Mouse (Mus musculus): ENCODE measurements around the gene Snph. TPM values are rescaled to one million over a fixed set of nuclear protein-coding genes. Genes with fewer than 3 reads are reported as not detected.
A peak's percentile ranks its signal among the peaks of the same experiment; 100 is the strongest.

Snph gene
- polyA plus RNA-seq, 2 experiments from 2014 or later, result 0.15 TPM; not detected in 1

DNA sequence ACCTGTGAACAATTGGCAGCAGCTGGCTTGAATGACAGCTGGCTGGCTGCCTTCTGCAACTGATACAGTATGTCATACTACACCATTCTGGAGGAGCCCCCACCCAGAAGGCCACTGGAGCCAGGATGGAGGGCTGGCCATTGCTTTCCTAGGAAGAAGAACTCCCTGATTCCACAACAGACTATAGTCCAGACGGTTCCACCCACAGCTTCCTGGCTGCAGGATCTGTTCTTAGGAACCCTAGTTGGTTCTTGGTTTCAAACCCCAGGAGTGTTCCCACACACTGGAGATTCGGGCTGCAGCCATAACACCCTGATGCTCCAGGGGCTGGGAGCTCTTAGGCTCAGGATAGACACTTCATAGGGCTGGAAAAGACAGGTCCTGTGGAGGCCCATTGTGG lies 34.3 kb downstream of the Snph start:
- ATAC-seq, result no peak

DNA sequence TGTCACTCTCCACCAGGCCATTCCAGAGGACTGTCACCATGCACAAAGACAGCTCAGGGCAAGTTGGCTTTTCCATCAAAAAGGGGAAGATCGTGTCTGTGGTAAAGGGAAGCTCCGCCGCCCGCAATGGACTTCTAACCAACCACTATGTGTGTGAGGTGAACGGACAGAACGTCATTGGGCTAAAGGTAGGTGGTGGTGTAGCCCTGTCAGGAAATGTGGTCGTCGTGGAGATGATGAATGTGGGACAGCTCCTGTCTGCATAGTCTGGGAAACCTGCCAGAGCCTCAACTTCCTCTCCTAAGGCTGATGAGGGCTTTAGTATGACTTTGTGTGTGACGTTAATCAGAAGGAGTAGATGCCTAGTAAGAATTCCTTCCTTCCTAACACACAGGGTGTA lies 45.1 kb downstream of the Snph start:
- no peak for ATAC-seq

DNA sequence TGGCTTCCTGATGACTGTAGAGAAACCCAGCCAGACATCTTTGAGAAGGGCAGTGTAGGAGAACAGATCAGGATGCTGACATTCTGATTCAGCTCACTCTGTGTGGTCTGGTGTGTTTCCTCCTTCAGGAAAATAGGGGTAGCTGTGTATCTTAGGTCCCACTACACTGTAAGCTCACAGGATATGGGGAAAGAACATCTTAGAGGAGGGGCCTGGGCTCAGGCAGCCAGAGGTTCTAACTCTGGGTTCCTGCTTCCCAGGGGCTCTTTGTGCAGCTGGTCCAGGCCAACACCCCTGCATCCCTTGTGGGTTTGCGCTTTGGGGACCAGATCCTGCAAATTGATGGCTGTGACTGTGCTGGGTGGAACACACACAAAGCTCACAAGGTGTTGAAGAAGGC lies 45.6 kb downstream of the Snph start:
- no peak for ATAC-seq

DNA sequence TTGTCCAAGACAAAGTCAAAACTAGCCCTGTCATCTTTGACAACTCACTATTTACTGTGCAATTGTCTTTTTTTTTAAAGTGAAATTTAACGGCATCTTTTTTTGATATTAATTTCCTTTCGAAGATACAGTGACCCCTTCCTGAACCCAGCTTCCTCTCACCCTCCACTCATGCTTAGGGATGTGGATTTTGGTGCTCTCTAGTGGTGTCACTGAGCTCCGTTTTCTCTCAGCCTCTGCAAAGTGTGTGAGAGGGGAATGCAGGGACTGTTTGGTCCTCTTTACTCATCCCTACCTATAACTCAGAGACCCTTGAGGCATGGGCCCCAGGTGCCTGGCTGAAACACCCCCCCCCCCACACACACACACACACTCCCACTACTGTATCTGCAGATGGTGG lies 46.5 kb downstream of the Snph start:
- ATAC-seq, result no peak

DNA sequence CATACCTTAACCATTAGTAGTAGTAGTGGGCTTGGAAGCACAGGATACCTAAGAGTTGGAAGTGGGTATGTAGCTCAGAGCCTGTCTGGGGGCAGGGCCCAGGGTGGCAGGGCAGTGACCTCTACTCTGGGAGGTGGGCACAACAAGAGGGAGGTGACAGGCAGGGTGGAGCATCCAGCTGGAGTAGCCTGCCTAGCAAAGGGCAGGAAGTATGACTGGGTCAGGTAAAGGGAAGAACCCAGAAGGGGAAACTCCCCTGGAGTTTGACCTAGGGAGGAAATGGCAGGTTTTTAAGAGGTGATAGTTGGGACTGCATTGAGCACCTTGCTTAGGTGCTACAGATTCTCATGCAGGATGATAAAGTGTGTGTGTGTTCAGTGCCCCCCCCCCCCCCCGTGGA lies 51.4 kb downstream of the Snph start:
- ATAC-seq, result peak; percentile 55

DNA sequence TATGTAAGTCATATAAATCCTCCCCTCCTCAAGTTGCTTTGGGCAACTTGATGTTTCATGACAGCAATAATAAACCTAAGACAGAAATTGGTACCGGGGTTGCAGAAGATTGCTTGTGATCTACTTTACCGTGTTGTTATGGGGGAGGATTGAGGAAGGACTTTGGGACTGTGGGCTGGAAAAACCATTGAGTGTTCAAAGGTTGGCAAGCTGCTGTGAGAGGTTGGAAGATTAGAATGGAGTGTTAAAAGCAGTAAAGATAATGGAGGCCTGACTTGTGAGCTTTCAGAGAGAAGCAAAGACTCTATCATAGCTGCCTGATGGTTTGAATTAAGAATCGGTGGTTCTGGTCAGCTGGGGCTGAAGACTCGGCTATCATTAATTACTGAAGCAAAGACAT lies 53.2 kb downstream of the Snph start:
- ATAC-seq, result no peak

DNA sequence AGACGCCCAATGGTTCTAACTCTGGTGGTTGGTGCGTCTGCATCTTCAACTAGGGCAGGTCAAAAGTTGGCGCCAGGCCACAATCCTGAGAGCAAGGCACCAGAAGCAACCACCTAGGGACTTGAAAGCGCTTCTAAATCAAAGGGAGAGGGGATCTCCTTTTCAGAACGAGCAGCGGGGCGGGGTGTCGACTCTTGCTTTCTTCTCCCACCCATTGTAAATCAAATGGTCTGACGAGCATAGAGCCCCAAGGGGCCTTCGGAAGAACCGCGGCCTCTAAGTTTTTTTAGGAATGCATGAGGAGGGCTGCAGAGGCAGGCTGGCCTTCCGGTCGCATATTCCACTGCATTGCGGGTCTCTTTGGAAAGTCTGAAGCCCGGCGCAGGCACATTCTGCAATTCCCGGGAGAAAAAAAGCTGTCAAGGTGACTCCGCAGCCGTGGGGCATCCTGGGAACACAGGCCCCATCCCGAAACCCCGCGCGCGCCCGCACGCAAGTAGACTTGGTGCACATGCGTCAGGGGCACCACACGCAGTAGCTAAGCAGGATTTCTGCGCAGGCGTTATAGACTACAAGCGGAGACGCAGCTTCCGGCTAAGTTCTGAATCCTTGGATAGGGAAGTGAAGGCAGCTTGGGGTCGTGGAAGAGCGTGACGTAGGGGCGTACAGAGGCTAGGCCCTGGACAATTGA lies 56.5 kb downstream of the Snph start:
- ATAC-seq, result peak; percentile 57

DNA sequence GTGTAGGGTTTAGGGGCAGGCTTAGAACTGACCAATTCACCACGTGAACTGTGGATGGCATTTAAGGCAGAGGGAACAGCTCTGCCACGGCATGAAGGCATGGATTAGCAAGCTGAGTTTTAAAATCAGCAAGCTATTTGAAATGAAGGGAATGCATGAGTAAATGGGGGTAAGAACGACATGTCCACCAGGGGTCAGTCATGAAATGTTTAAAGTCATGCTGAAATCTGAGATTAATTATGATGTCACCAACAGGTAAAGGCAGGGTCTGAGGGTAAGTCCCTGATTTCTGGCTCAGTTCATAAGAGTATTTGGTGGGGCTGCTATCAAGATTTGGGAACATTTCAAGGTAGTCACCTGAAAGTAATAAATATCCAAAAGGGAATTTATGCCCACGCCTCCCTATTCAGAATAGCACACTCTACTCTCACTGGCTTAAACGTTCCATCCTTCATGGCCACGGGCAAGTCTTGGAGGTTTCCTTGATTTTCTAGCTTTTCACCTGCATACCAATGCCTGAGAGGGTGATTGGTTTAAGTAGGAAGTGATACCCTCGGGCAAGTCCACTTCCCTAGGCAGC lies 57.2 kb downstream of the Snph start:
- ATAC-seq, result no peak

DNA sequence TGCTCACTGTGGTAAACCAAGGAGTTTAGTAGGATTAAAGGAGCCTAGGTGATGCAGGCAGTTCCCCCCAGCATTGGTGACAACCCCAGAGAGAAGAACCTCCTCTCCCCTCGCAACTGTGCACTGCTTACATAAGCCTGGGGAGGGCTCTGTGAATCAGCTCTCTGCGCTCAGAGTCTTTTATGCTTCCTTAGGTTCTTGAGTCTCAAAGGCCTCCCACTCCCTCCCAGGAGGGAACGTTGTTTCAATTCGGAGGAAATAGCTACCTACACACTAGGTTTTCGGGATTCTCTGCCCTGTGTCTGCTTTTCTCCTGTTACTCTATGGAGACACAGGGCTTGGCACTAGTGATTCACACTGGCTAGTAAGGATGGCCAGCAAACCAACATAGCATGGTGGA lies 57.8 kb downstream of the Snph start:
- no peak for ATAC-seq

DNA sequence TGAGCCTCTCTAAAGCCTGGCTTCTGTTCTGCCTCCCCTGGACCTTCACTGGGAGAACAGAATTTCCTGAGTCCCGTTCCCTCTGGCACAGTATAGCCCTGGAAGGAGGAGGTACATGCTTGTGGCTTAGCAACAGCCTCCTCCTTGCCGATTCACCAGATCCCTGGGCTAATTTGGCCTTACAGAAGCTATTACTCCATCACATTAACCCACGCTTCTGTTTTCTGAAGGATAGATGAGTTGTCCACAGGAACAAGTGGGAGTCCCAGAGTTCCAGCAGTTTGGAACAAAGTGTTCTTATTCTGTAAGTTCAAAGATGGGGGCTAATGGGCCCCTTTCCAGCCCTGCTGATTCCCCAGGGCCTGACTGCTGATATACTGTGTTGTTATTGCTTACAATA lies 58.7 kb downstream of the Snph start:
- ATAC-seq, result no peak

DNA sequence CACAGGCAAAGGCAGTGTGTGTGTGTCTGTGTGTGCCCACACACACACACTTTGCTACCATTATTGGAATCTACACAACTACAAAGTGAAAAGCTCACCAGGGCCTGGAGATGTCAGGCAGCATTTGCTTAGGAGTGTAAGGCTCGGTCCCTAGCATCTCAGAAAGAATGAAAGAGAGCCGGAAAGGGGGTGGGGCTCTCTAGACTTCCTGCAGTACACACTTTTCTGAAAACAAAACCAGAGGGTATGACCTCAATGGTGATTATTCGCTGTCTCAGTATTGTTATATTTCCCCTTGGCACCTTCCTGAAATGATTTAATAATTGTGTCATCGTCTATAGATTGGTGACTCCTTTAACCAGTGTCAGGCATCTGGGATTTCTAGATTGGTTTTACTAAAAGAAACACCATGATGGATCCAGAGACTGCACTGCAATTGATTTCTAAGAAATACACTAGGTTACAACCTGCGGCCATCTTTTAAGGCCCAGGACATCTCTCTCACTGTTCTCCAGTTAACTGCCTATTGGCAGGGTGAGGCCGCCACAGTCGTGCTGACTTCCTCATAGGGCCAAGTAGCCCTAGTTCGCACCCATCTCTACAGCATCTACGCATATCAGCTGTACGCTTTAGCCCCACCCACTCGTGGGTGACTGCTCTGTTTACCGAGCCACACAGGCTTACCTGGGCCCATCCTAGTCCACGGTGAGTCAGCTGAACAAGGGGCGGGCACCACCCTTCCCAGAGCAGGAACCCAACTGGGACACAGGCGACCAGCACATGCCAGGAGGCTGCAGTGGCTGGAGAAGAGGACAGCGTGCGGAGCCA lies 60.3 kb downstream of the Snph start, which contains the start of gene Sdcbp2:
Gene Sdcbp2 (plus strand): TSS at position 750 of the 828 bp plus-strand sequence.
- ATAC-seq, result peak; percentile 63

DNA sequence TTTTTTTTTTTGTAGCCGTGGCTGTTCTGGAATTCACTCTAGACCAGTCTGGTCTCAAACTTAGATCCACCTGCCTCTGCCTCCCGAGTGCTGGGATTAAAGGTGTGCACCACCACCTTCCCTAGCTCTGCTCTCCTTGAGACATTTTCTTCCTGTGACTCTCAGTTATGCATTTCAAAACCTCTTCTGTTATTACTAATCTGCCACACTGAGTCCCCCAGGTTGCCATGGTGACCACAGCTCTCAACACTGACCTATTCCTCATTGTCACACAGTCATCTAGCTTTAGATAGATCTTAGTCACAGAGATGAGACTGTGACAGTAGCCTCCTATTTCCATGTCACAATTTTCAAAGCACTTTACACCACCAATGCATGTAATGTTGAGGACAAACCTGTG lies 62.9 kb downstream of the Snph start:
- ATAC-seq, result peak; percentile 32

DNA sequence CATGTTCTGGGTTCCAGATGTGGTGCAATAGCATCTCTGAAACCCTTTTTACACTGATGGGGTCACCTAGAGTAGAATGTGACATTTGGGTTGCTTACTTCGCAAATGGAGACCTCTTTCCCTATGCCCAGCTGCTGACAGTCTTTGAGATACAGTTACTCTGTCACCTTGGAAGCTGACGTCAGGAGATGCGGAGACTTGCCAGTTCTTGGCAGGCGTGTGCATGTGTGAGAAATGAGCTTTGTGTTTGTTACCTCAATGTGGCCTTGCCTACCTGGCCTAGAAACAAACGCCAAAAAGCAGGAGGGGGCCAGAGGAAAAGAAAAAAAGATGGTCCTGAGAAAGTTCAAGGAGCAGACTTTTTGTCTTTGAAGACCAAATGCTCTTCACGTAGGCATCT lies 65.5 kb downstream of the Snph start:
- ATAC-seq, result no peak

DNA sequence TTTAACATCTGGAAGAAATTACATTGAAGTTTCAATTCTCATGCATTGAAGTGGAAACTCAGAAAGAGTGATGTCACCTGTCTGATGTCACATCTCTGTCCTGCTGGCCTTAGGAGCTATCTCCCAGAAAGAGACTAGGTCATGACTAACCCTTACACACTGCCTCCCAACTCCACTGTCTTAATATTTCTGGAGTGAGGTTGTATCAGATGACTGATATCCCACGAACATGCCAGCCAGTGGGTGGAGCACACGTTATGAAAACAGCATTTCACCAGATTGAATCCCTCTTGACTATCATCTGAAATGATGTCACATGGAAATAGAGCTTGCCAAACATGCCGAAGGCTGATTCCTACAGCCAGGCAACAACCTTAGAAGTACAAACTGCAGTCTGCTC lies 67.4 kb downstream of the Snph start:
- ATAC-seq, result no peak

DNA sequence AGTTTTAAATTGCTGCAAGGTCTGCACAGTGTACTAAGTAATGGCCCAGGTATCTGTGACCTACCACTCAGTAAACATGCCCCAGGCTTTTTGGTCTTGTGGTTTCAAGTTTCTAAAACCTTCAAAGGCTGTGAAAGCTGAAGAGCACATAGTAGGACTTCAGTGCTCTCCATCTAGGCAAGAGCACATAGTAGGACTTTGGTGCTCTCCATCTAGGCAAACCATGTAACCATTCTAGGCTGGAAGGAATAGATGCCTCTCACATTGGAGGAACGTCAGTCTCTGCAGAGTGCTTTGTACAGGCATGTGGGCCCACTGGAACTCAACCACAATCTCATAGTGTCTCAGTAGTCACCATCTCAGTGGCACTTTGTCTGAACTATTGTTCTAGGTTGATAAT lies 68.4 kb downstream of the Snph start:
- no peak for ATAC-seq

DNA sequence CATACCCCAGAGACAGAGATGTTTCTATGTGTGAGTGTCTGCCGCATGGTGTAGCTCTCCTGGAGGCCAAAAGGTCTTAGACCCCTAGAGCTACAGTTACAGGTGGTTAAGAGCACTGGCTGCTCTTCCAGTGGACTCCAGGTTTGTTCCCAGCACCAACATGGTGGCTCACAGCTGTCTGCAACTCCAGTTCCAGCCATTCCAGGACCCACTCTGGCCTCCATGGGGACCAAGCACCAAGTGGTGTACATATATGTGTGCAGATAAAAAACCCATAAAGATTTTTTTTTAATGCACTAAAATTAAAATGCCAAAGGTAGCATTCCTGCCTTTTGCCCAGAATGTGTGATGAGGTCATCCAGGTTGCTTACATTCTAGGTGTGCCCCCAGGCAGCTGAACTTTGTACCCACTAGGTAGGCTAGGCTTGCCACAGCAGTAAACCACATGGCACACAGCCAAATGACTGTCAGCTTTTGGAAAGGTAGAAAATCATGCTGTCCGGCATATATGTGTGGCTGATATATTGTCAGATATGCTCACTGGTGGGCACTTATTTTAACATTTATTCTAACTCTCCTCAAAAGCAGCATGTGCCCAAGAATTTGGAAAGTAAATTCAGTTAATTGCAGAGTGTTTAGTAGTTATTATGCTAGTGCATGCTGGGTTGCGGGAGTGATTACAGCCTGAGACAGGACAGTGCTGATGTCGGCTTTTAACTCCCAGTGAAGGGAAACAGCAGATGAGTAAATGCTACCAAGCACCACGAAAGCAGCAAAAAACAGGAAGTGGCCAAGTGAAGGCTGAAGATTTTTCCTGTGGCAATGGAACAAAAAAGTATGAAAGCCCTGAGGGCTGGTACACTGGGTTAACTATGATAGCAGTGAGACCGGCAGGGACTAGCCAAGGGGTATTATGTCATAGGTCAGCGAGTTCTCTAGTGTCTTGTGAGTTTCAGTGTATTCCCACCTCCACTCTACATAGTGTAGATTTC lies 69.2 kb downstream of the Snph start:
- ATAC-seq, result peak; percentile 80

DNA sequence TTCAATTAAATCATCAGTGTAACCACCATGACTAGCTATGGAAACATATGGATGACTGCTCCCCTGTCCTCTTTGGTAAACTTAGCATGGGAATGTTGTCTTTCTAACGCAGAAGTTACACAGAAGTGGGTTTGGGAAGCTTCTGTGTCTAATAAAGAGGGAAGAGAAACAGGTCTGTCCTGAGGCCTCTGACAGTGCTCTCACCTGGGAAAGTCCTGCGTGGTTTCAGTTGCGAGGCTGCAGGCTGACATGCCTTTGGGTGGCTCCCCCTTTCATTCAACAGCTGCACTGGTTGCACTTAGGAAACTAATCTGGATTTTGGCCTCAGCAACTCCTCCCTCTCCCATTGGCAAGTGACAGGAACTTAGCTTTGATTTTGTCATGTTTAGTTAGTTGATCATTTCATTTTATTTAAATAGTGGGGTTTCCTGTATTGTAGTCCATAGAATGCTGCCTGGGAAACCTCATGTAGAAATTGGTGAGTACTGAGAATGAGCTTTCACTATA lies 82.7 kb downstream of the Snph start:
- no peak for ATAC-seq

DNA sequence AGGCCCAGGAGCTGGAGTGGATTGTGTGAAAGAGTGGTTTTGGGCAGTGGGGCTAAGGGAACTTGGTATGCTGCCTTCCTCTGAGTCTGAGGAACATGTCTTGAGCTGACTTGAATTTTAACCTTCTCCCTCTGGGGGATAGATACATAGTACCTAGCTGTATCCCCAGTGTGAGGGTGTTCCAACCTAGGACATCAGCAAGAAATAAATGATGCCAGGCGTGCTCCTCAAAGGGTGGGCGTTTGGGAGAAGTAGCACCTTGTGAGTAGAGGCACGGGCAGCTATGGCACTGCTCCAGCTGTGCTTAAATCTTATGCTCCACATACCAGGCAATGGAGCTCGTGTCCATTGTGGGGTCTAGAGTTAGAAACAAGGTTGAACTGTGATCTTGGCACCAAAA lies 85.8 kb downstream of the Snph start:
- ATAC-seq, result no peak

DNA sequence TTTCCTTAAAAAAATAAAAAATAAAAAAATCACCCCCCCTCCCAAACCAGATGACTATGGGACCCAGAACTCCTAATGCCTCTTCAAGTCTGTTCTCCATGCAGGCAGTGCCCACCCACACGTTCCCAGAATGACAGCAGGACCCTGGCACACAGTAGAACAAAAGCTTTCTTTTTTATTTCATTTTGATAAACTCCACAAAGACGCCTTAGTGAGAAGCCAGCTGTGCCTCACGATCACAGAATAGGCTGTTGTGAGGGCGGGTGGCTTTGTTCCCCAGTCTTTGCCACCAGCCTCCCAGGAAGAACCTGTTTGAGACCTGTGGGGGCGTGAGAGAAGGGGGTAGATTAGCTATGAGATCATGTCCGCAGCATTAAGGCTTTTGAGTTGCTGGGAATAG lies 87.7 kb downstream of the Snph start:
- ATAC-seq, result no peak

DNA sequence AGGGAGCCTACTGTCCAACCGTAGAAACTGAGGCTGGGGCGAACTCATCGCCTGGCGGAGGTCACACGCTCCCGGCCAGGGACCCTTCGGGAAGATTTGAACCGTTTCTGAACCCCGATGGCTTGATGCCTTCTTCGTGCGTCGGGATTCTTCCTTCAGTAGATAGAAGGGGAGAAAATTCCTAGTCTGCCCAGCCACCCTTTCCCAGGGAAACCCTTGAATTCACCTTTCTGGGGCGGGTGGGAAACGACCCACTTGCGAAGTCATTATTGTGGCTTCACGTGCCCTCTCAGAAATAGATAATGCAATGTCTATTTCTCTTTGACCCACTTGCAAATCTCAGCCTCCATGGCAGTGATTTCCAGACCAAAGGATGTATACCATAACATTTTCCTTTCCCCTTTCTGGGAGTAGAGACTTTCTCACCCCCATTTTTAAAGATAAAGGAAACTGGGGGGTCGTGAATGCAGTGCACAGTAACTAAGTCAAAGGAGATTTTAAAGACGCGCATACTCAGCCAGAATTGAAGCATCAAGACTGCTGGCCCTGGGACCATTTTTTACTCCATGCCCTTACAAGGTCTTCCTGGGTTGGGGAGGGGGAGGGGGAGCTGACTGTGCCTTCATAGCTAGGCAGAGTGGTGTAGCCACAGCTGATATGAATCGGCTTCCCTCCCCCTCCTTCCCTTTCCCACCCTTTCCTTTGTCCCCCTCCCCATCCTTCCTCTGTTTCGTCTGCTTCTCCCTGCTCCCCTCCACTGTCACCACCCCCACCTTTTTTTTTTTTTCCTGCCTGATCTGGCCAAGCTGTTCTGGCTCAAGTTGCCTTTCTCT lies 89.1 kb downstream of the Snph start:
- ATAC-seq, result peak; percentile 26

DNA sequence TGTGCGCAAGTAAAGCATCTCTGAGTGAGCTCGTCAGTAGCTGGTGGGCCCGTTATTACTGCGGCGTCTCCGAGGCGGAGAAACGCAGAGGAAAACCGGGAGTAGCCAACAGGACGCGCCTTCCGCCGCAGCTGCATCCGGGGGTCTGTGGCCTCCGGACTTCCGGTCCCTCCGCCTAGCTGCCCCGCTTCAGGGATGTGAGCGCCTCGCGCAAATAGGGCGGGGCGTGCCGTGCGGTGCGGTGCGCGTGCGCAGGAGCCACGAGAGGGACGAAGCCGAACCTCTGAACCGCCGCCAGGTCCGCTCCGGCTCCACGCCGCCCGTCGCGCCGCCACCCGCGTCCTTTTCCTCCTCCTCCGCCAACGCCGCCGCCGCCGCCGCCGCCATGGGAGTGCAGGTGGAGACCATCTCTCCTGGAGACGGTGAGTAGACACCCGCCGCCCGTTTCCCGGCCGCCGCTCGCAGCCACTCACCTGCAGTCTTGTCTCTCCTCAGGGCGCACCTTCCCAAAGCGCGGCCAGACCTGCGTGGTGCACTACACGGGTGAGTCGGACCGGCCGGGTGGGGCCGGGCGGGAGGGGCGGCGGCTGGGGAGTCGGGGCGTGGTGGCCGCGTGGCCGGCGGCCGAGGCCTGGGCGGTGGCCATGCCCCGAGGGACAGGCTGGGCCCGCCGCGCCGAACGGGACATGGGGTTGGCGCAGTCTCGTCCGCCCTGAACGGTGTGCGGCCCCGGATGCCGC lies 89.9 kb downstream of the Snph start, which contains the start of gene Fkbp1a:
Gene Fkbp1a (plus strand): TSS at position 161 of the 740 bp plus-strand sequence.
- peak; percentile 89 for ATAC-seq
